Mouse (Mus musculus) spleen, adult 2 months (tissue): ENCODE results near the gene Rxfp4. TPM values are rescaled to one million over a fixed set of nuclear protein-coding genes. Genes with fewer than 3 reads are reported as not detected.

Experiments
- DNase-seq, 2 experiments: peaks; one replicate each; pipeline versions ENCODE4 v3.0.0 to v3.0.0-alpha.2; 2012 to 2021; ENCODE audit warnings: low spot score in 2 of 2, low read depth in 1 of 2
- H3K27ac ChIP-seq: fragments of 200-500 bp; 2 replicates; pipeline ENCODE4 v1.5.1; 2012; ENCODE audit warnings: low read length, inconsistent platforms; ENCODE audit not compliant: insufficient read depth
- H3K27me3 ChIP-seq: fragments of 200-500 bp; 2 replicates; pipeline ENCODE4 v1.6.1; 2012; ENCODE audit warnings: mild to moderate bottlenecking, moderate library complexity, low read length, inconsistent platforms; ENCODE audit not compliant: control insufficient read depth, insufficient read depth
- H3K36me3 ChIP-seq: fragments of 200-500 bp; 2 replicates; pipeline ENCODE4 v1.6.1; 2012; ENCODE audit warnings: mild to moderate bottlenecking, low read length, inconsistent platforms; ENCODE audit not compliant: control insufficient read depth, insufficient read depth
- H3K4me1 ChIP-seq: fragments of 200-500 bp; 2 replicates; pipeline ENCODE4 v1.6.1; 2011; ENCODE audit warnings: inconsistent platforms; ENCODE audit not compliant: control insufficient read depth, insufficient read depth, insufficient read length
- H3K4me3 ChIP-seq: fragments of 200-500 bp; 2 replicates; pipeline ENCODE4 v1.5.1; 2011; ENCODE audit warnings: mild to moderate bottlenecking, inconsistent platforms; ENCODE audit not compliant: insufficient read depth, insufficient read length; ENCODE audit errors: extremely low read depth
- CTCF ChIP-seq: fragments of 200-500 bp; IDR thresholded peaks from 2 replicates; pipeline ENCODE4 v1.5.1; 2011; ENCODE audit warnings: mild to moderate bottlenecking, inconsistent platforms; ENCODE audit not compliant: insufficient read depth, insufficient read length, insufficient replicate concordance; ENCODE audit errors: extremely low read depth
- POLR2A ChIP-seq: fragments of 200-500 bp; IDR thresholded peaks from 2 replicates; pipeline ENCODE4 v1.6.1; 2011; ENCODE audit warnings: low read depth, low read length, inconsistent platforms
- WGBS: fragments of 180-500 bp; shearing (Covaris S2); methylation state at CpG from one replicate; pipeline ENCODE4 v1.1.7; 2018; 5-methylcytosine and 5-hydroxymethylcytosine counted together
- polyA plus RNA-seq: library from polyadenylated mRNA; depleted of rRNA; stranded (reverse); fragments of >200 nt; gene quantifications from 2 replicates; pipeline ENCODE4 v1.2.3, GENCODE M21; 2012

The Rxfp4 gene
- polyA plus RNA-seq, 1 experiment = not detected

- TF ChIP-seq POLR2A = no peak
- no peak for TF ChIP-seq CTCF
- Histone ChIP-seq H3K4me3 (no peak overlapping the region), H3K4me1 (no peaks in the 10 kb centered on the region), H3K27me3 (no peaks in the 10 kb centered on the region), H3K27ac (no peak overlapping the region), H3K36me3 (peaks cover 73% of the 10 kb centered on the region)
- no peak for DNase-seq
- WGBS = 93% methylated on average over 8 of the region's 8 CpGs
Measured at GRCm38 (mm10) chr3:88636555-88636986, 16.4 kb downstream of the Rxfp4 start.

- no peak for DNase-seq
- H3K27ac ChIP-seq = no peak overlapping the region
- peaks cover 76% of the 10 kb centered on the region for H3K36me3 ChIP-seq
- H3K27me3 ChIP-seq = no peaks in the 10 kb centered on the region
- peaks cover 4% of the 10 kb centered on the region; the same call in 1 of the 2 replicates for H3K4me1 ChIP-seq
- H3K4me3 ChIP-seq = no peak overlapping the region
- TF ChIP-seq POLR2A (no peak), CTCF (no peak)
- 95% methylated on average over 19 of the region's 19 CpGs for WGBS
Measured at GRCm38 (mm10) chr3:88635506-88636275, 17.3 kb downstream of the Rxfp4 start.

GRCm38 (mm10) chr3:88633056-88633455 lies 19.9 kb downstream of the Rxfp4 start:
- H3K4me3 ChIP-seq = no peak overlapping the region
- DNase-seq = no peak
- no peak for TF ChIP-seq POLR2A
- no peak for TF ChIP-seq CTCF
- H3K27me3 ChIP-seq = no peaks in the 10 kb centered on the region
- peaks cover 76% of the 10 kb centered on the region for H3K36me3 ChIP-seq
- H3K27ac ChIP-seq = no peak overlapping the region
- H3K4me1 ChIP-seq = peaks cover 9% of the 10 kb centered on the region; the same call in 1 of the 2 replicates
- WGBS = 93% methylated on average over 10 of the region's 10 CpGs

- no peaks in the 10 kb centered on the region for H3K27me3 ChIP-seq
- H3K27ac ChIP-seq = no peak overlapping the region
- H3K4me3 ChIP-seq = no peak overlapping the region
- no peak for DNase-seq
- H3K4me1 ChIP-seq = peaks cover 11% of the 10 kb centered on the region; the same call in 1 of the 2 replicates
- WGBS = 82% methylated on average over 12 of the region's 12 CpGs
- peaks cover 73% of the 10 kb centered on the region for H3K36me3 ChIP-seq
- peak; percentile 63; the same call in 1 of the 2 replicates for TF ChIP-seq CTCF
- TF ChIP-seq POLR2A = no peak
Measured at GRCm38 (mm10) chr3:88631921-88632587, 20.9 kb downstream of the Rxfp4 start.

GRCm38 (mm10) chr3:88630849-88631341 lies 22.0 kb downstream of the Rxfp4 start:
- Histone ChIP-seq H3K36me3 (peaks cover 65% of the 10 kb centered on the region), H3K27me3 (no peaks in the 10 kb centered on the region), H3K27ac (0 out of 2 replicates have a peak overlapping the region, but pooled peaks have one; percentile 1), H3K4me3 (no peak overlapping the region), H3K4me1 (peaks cover 18% of the 10 kb centered on the region; the same call in 1 of the 2 replicates)
- TF ChIP-seq CTCF (no peak), POLR2A (no peak)
- WGBS = 28% methylated on average over 6 of the region's 6 CpGs
- no peak for DNase-seq

GRCm38 (mm10) chr3:88630018-88630417 lies 22.9 kb downstream of the Rxfp4 start:
- no peaks in the 10 kb centered on the region for H3K27me3 ChIP-seq
- no peak for DNase-seq
- H3K27ac ChIP-seq = no peak overlapping the region
- TF ChIP-seq POLR2A = no peak
- no peak for TF ChIP-seq CTCF
- peaks cover 59% of the 10 kb centered on the region for H3K36me3 ChIP-seq
- 81% methylated on average over 9 of the region's 9 CpGs for whole genome bisulfite sequencing
- H3K4me3 ChIP-seq = no peak overlapping the region
- peaks cover 19% of the 10 kb centered on the region; the same call in 1 of the 2 replicates for H3K4me1 ChIP-seq
